Mouse (Mus musculus): ENCODE results near the gene Ptgds.

GRCm38 (mm10) chr2:25442682-25443081 is 27.2 kb downstream of the Ptgds start:
- TF ChIP-seq POLR2A (IDR thresholded peaks at IDR 0.05; ENCODE audit: low read depth, low read length) (no peak), CTCF (conservative IDR thresholded peaks at IDR 0.05; ENCODE audit: insufficient read depth, insufficient read length, low read depth, low read length) (no peak)

Measured in kidney, adult 2 months (tissue).